Mouse (Mus musculus): ENCODE measurements around the gene Mindy4b-ps.

DNA sequence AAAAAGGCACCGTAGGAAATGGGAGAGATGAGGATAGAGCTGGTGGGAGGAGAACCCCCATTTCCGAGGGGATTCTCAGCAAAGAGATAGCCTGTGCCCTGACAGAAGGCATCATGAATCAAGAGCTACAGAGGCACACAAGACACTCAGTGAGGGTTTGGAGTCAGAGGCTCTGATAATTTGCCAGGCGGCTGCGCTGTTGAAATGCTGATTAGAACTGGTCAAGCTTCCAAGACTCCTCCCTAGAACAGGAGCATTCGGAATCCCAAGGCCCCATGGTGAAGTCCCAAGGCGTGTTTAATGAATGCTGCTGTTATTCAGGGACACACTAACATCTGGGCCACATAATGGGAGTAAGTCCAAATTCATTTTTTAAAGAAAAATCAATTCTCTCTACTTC is 4.8 kb downstream of the Mindy4b-ps start:
- no peak for TF ChIP-seq CTCF (IDR thresholded peaks at IDR 0.05; ENCODE audit: low read depth)
- TF ChIP-seq EP300 (IDR thresholded peaks at IDR 0.05; ENCODE audit: low read depth), result no peak

All from liver, postnatal 0 days (tissue).